ENCODE assay signal across 9 mouse cellular contexts in genomic region chr2:32084872-32085199, GRCm38 (mm10). TPM values are rescaled to one million over a fixed set of nuclear protein-coding genes. Genes with fewer than 3 reads are reported as not detected.
DNase-seq lines count a peak whose midpoint lies in the region; ATAC-seq lines count a peak whose summit lies in the region.
"Had no signal": no experiment of that assay in that cellular context is flagged by ENCODE, and none has a peak within 500 bp of the region (broad histone marks: within the 10 kb centered on the region; RNA-seq: fewer than 3 reads in every experiment).

No protein-coding gene starts in this region.

- WGBS in heart, embryonic 12.5 days: 23% methylated on average over 2 of the region's 2 CpGs
- WGBS in embryonic facial prominence, embryonic 11.5 days: 23% methylated on average over 2 of the region's 2 CpGs
- WGBS in hindbrain, embryonic 16.5 days: 26% methylated on average over 2 of the region's 2 CpGs
- WGBS in midbrain, embryonic 14.5 days: 15% methylated on average over 2 of the region's 2 CpGs

- no peaks in the 10 kb centered on the region; the same call in 1 of the 2 replicates for H3K27me3 ChIP-seq in heart, embryonic 12.5 days (replicated peaks)
- H3K27me3 ChIP-seq in embryonic facial prominence, embryonic 11.5 days (ENCODE audit: control insufficient read depth, insufficient read depth, low read length): peaks cover 47% of the 10 kb centered on the region
- peaks cover 31% of the 10 kb centered on the region for H3K27me3 ChIP-seq in hindbrain, embryonic 16.5 days (replicated peaks; ENCODE audit: control insufficient read depth, insufficient read depth, low read length)
- peaks cover 41% of the 10 kb centered on the region for H3K27me3 ChIP-seq in midbrain, embryonic 14.5 days (ENCODE audit: control insufficient read depth, insufficient read depth, low read length)

- H3K9me3 ChIP-seq in heart, embryonic 12.5 days (replicated peaks): no peaks in the 10 kb centered on the region
- H3K9me3 ChIP-seq in embryonic facial prominence, embryonic 11.5 days (replicated peaks; ENCODE audit: control insufficient read depth, low read length): no peaks in the 10 kb centered on the region
- H3K9me3 ChIP-seq in hindbrain, embryonic 16.5 days (ENCODE audit: control insufficient read depth, low read length): no peaks in the 10 kb centered on the region
- H3K9me3 ChIP-seq in midbrain, embryonic 14.5 days (ENCODE audit: control insufficient read depth, low read length): no peaks in the 10 kb centered on the region

- no peak for DNase-seq in heart, postnatal 4 days
- DNase-seq in embryonic facial prominence, embryonic 11.5 days (ENCODE audit: low spot score): no peak
- no peak for DNase-seq in midbrain, embryonic 14.5 days
- no peak for DNase-seq in frontal cortex, postnatal 36 days (ENCODE audit: low spot score in 2 of 2)
- DNase-seq in cerebellum, adult 9-10 months: no peak
- DNase-seq: cerebellum, adult 9-11 months had no signal

- ATAC-seq in heart, embryonic 12.5 days (ENCODE audit: insufficient number of reproducible peaks, low FRiP score): no peak
- no peak for ATAC-seq in embryonic facial prominence, embryonic 11.5 days (replicated peaks; ENCODE audit: insufficient number of reproducible peaks, low FRiP score, low TSS enrichment, low read depth)
- no peak for ATAC-seq in hindbrain, embryonic 16.5 days
- ATAC-seq in midbrain, embryonic 14.5 days (ENCODE audit: low FRiP score, low TSS enrichment): no peak
- no peak for ATAC-seq in inflammation-experienced regulatory T-cells, adult 6 months

- peaks cover 39% of the 10 kb centered on the region for H3K4me1 ChIP-seq in heart, embryonic 12.5 days (replicated peaks)
- peaks cover 15% of the 10 kb centered on the region for H3K4me1 ChIP-seq in embryonic facial prominence, embryonic 11.5 days (ENCODE audit: control insufficient read depth, insufficient read depth, low read length)
- peaks cover 27% of the 10 kb centered on the region for H3K4me1 ChIP-seq in hindbrain, embryonic 16.5 days (ENCODE audit: control insufficient read depth, insufficient read depth, low read depth, low read length)
- H3K4me1 ChIP-seq in midbrain, embryonic 14.5 days (ENCODE audit: control insufficient read depth, insufficient read depth, low read length): peaks cover 13% of the 10 kb centered on the region

- H3K4me3 ChIP-seq in heart, embryonic 12.5 days: peak overlapping the region; percentile 70
- H3K4me3 ChIP-seq in embryonic facial prominence, embryonic 11.5 days (ENCODE audit: low read depth, low read length): peak overlapping the region; percentile 68
- H3K4me3 ChIP-seq in hindbrain, embryonic 16.5 days (ENCODE audit: low read length): peak overlapping the region; percentile 74
- peak overlapping the region; percentile 63 for H3K4me3 ChIP-seq in midbrain, embryonic 14.5 days (replicated peaks; ENCODE audit: low read depth, low read length)

- peak overlapping the region; percentile 93; the same call in 1 of the 2 replicates for H3K9ac ChIP-seq in heart, embryonic 12.5 days
- H3K9ac ChIP-seq in embryonic facial prominence, embryonic 11.5 days (replicated peaks; ENCODE audit: low read length): no peak overlapping the region
- peak overlapping the region; percentile 66; the same call in 1 of the 2 replicates for H3K9ac ChIP-seq in hindbrain, embryonic 16.5 days (ENCODE audit: low read depth, low read length)
- H3K9ac ChIP-seq in midbrain, embryonic 14.5 days (replicated peaks; ENCODE audit: low read length): no peak overlapping the region

- 0 out of 2 replicates have a peak overlapping the region, but pooled peaks have one; percentile 6 for H3K27ac ChIP-seq in heart, embryonic 12.5 days (ENCODE audit: poor library complexity, severe bottlenecking)
- no peak overlapping the region for H3K27ac ChIP-seq in embryonic facial prominence, embryonic 11.5 days (replicated peaks; ENCODE audit: low read depth, low read length)
- no peak overlapping the region for H3K27ac ChIP-seq in hindbrain, embryonic 16.5 days (ENCODE audit: low read depth, low read length)
- H3K27ac ChIP-seq in midbrain, embryonic 14.5 days (replicated peaks; ENCODE audit: low read depth, low read length): no peak overlapping the region

- peak overlapping the region; percentile 100 for H3K4me2 ChIP-seq in heart, embryonic 12.5 days
- H3K4me2 ChIP-seq in embryonic facial prominence, embryonic 11.5 days (ENCODE audit: low read depth, low read length): peak overlapping the region; percentile 100
- H3K4me2 ChIP-seq in hindbrain, embryonic 16.5 days (ENCODE audit: low read length): peak overlapping the region; percentile 100
- H3K4me2 ChIP-seq in midbrain, embryonic 14.5 days (ENCODE audit: low read length): peak overlapping the region; percentile 99

- no peaks in the 10 kb centered on the region for H3K36me3 ChIP-seq in heart, embryonic 12.5 days
- no peaks in the 10 kb centered on the region for H3K36me3 ChIP-seq in embryonic facial prominence, embryonic 11.5 days (replicated peaks; ENCODE audit: control insufficient read depth, insufficient read depth, low read depth, low read length)
- no peaks in the 10 kb centered on the region for H3K36me3 ChIP-seq in hindbrain, embryonic 16.5 days (ENCODE audit: control insufficient read depth, insufficient read depth, low read length)
- H3K36me3 ChIP-seq in midbrain, embryonic 14.5 days (ENCODE audit: control insufficient read depth, insufficient read depth, low read length): no peaks in the 10 kb centered on the region

RNA-seq across cellular contexts. Expression of gene Fam78a, which starts 0.2 kb away (rescaled TPM):
- polyA plus RNA-seq in heart, embryonic 12.5 days (2016; fragmentation: Nextera tagmentation; extraction: Ambion mirVana): 48.1 and 50.7 TPM in 2 replicates
- 10 to 100 TPM; 40.9 to 42.5 TPM for total RNA-seq in heart, postnatal 4 days (2021)
- polyA plus RNA-seq in embryonic facial prominence, embryonic 11.5 days (2014; fragmentation: Nextera tagmentation; extraction: Ambion mirVana): 1.8 and 1.9 TPM in 2 replicates
- 0.50 and 0.69 TPM in 2 replicates for polyA plus RNA-seq in hindbrain, embryonic 16.5 days (2015; fragmentation: Nextera tagmentation; extraction: Ambion mirVana)
- 0.50 and 0.59 TPM in 2 replicates for polyA plus RNA-seq in midbrain, embryonic 14.5 days (2014; fragmentation: Nextera tagmentation; extraction: Ambion mirVana)
- 10 to 100 TPM; 21.3 to 26.7 (median 22.5) TPM for polyA plus RNA-seq in inflammation-experienced regulatory T-cells, adult 6 months (2017; shearing (Covaris generic))

RNA-seq across cellular contexts. Expression of gene Plpp7, which starts 10.5 kb away (rescaled TPM):
- 11.4 and 13.6 TPM in 2 replicates for polyA plus RNA-seq in heart, embryonic 12.5 days (2016; fragmentation: Nextera tagmentation; extraction: Ambion mirVana)
- 10 to 100 TPM; 15.7 to 20.5 TPM for total RNA-seq in heart, postnatal 4 days (2021)
- 3.5 TPM in 2 replicates for polyA plus RNA-seq in embryonic facial prominence, embryonic 11.5 days (2014; fragmentation: Nextera tagmentation; extraction: Ambion mirVana)
- polyA plus RNA-seq in hindbrain, embryonic 16.5 days (2015; fragmentation: Nextera tagmentation; extraction: Ambion mirVana): 31.1 and 33.2 TPM in 2 replicates
- polyA plus RNA-seq in midbrain, embryonic 14.5 days (2014; fragmentation: Nextera tagmentation; extraction: Ambion mirVana): 21.6 and 24.4 TPM in 2 replicates
- not detected for polyA plus RNA-seq in inflammation-experienced regulatory T-cells, adult 6 months (2017; shearing (Covaris generic))

Comparison
In these comparisons a context has a peak if more than half of its experiments do, and no peak if none do; other contexts are left out.
1. H3K9ac ChIP-seq: peak in heart, embryonic 12.5 days (single experiment) and hindbrain, embryonic 16.5 days (single experiment); none in embryonic facial prominence, embryonic 11.5 days (single experiment) and midbrain, embryonic 14.5 days (single experiment).
2. Peak in every context shown above with its lines, with median percentiles within 50 percentile points of each other: H3K4me2 ChIP-seq and H3K4me3 ChIP-seq.